Mouse (Mus musculus) left cerebral cortex, postnatal 4 days (tissue): ENCODE data around the gene Tmem151a. TPM values are rescaled to one million over a fixed set of nuclear protein-coding genes. Genes with fewer than 3 reads are reported as not detected.

Experiments used
- DNase-seq: peaks from one replicate; pipeline ENCODE4 v3.0.0-alpha.2; 2022
- intact Hi-C: fragments of 180-260 bp; cut with DNase I; formaldehyde crosslinking; loops from one replicate; pipeline ENCODE4 v1.15.1; 2025
- total RNA-seq, 2 experiments: library from RNA; stranded (reverse); gene quantifications; 2 replicates each; pipeline ENCODE4 v1.2.3; 2021

The Tmem151a gene
- 10 to 100 TPM; 47.7 to 55.3 TPM for total RNA-seq

DNA sequence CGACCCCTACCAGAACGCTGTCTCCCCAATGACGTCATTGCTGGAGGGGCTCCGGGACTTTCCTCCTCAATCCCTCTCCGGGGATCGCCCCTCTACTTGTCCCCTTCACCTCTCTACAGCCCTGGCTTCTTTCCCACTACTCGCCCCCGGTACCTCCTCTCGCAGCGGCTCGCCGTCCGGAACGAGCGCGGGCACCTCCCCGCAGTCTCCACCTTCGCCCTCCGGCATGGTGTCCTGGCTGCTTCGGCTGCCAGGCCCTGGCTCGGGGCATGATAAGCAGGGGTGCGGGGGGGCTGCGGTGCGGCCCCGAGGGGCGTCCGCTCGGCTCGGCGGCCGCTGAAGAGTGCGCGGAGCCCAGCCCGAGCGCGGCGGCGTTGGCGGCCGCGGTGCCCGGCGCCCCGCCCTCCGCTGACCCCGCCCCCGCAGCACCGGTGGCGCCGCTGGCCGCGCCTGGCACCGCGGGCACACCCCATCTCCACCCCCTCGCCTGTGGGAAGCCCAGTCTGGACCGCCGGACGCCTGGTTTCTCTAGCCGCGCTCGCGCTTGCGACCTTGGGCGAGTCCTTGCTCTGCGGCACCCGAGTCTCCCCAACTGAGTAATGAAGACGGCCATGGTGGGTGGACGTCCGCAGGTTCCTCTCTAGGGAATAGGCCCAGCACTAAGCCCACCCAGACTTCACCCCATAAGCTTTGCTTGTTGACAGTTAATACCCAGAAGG lies at the start of gene Tmem151a:
Gene Tmem151a, minus strand, starts transcription at position 387 of the 719 bp plus-strand sequence.
- intact Hi-C loops = no loop called here
- no peak for DNase-seq

DNA sequence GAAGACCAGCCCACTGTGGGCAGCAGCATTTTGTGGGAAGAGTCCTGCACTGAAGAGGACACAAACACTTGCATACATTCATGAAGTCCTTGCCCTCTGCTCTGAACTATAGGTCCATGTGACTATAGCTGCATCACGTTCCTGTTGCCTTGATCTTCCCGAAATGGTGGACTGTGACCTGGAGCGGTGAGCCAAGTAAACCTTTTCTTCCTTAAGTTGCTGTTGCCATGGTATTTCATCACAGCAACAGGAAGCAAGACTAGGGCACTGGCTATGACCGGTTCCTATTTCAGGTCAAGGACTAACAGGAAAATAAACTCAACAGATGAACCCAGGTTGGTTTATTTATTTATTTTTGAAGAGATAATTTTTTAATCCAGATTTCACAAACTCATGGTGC lies 45.9 kb upstream of the Tmem151a start:
- DNase-seq = no peak
- intact Hi-C loops = no loop called here

DNA sequence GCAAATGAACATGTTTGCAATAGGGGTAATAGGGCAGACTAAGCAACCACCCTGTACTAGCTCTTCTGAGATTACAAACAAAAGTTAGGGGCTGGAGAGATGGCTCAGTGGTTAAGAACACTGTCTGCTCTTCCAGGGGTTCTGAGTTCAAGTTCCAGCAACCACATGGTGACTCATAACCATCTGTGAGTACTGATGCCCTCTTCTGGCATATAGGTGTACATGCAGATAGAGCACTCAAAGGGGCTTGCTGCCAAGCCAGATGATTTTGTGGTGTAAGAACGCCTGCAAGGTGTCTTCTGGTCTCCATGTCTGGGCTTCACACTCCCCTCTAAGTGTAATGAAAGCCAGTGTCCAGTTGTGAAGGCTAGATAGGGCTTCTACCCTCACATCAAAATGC lies 44.4 kb upstream of the Tmem151a start:
- intact Hi-C loops = no loop called here
- DNase-seq = no peak

DNA sequence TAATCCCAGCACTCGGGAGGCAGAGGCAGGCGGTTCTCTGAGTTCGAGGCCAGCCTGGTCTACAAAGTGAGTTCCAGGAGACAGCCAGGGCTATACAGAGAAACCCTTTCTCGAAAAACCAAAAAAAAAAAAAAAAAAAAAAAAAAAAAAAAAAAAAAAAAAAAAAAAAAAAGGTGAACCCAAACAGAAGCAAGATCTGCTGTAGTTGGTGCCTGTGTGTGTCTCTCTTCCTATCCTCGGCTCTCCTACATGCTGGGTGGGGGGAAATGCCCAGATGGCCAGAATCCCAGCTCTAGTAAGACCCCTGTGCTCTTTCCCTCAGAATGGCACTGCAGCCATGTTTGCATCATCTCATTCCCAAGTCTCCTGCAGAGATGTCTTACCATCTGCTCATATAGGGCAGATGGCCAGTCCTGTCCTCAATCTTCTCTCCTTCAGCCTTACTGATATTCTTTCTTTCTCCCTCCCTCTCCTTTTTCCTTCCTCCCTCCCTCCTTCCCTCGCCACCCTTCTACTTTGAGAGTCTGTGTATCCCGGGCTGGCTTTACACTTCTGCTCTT lies 38.8 kb upstream of the Tmem151a start:
- intact Hi-C loops = no loop called here
- DNase-seq = peak; percentile 79

GRCm38 (mm10) chr19:5123241-5123640 lies 37.9 kb upstream of the Tmem151a start:
- DNase-seq = no peak
- intact Hi-C loops = no loop called here

GRCm38 (mm10) chr19:5122492-5122891 lies 37.2 kb upstream of the Tmem151a start:
- DNase-seq = no peak
- intact Hi-C loops = no loop called here

DNA sequence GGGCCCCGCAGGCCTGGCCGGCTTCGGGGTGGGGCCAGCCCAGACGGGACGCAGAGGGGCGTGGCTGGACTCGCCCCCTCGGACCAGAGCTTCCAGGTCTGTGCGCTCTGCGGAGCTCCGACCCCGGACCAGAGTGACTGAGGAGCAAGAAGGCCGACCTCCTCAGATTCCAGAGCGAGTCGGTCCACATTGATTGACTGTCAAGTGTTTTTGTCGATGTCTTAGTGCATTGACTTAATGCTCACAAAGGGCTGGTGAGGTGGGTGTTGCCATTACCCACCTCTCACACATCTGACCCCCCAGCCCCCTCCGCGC lies 33.0 kb upstream of the Tmem151a start, which contains the start of gene Klc2:
Gene Klc2, minus strand, starts transcription at position 177 of the 315 bp plus-strand sequence.
- intact Hi-C loops = no loop called here
- DNase-seq = no peak

- intact Hi-C loops = no loop called here
Measured at GRCm38 (mm10) chr19:5117494-5118383, 32.4 kb upstream of the Tmem151a start.

GRCm38 (mm10) chr19:5113783-5114182 lies 28.5 kb upstream of the Tmem151a start:
- intact Hi-C loops = no loop called here
- peak; percentile 74 for DNase-seq

More at GRCm38 (mm10) chr19:5117494-5118383, 32.4 kb upstream of the Tmem151a start:
- DNase-seq = peak; percentile 92

DNA sequence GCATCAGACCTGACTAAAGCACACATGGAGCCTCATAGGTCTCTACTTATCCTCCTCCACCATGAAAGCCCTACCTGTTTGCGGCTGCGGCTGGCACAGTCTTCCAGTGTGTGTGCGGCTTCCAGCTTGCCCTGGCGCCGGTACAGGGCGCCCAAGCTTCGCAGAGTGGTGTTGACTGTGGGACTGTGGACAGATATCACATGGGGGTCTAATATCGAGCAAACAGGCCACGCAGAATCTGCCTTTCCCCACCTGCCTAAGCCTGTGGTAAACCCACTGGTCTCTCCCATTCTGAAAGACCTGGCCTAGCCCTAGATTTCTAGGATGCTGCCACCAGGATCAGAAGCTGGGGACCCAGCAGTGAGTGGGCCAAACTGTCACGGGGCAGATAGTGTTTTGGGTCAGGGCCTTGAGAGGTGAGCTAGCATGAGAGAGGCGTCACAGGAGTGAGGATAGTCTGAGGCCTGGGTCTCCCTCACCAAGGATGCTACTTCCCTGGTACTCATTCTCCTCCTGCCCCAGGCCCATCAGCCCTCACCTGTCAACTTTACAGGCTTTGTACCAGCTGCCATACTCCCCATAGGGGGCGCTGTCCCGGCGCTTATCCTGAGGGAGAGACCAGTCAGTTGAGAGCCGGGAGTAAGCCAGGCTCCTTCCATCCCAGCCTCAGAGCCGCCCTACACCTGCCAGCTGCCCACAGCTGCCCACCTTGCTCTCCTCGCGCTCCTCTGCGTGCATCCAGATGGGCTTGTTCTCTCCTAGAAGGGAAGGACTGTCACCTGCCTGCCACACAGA lies 24.5 kb upstream of the Tmem151a start:
- DNase-seq = peak; percentile 54
- intact Hi-C loops = no loop called here

GRCm38 (mm10) chr19:5108702-5109101 lies 23.4 kb upstream of the Tmem151a start:
- intact Hi-C loops = no loop called here
- DNase-seq = no peak

- intact Hi-C loops = no loop called here
- no peak for DNase-seq
Measured at GRCm38 (mm10) chr19:5108271-5108575, 22.9 kb upstream of the Tmem151a start.

DNA sequence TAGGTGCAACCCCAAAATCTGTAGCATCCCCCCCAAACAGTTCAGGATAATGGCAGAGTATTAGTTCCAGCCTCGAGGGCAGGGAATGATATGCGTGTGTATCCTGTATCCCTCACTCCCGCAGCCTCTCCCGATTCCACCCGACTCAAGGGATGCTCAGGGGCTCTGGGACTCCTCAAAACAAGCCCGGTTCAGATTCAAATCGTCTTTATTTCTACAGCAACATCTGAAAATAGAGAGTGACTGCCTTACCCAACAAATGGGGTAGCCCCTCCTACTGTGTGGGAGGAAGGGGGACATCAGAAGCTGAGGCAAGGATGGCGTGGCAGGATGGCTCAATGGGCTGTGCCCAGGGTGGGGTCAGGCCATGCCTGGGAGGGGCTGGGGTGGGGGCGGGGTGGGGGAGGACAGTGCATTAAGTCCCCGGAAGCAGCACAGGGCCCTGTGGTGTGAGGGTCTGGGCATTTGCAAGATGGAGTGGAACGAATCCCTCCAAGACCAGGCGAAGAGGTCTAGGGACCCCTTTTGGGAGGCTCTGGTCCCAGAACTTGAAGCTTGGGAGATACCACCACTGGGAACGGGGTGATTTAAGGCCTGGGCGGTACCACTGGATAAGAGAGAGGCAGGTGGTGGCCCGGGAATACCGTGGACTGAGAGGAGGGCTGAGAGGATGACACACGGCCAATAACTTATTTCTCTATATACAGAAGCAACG lies 22.4 kb upstream of the Tmem151a start:
- DNase-seq = no peak
- intact Hi-C loops = no loop called here

DNA sequence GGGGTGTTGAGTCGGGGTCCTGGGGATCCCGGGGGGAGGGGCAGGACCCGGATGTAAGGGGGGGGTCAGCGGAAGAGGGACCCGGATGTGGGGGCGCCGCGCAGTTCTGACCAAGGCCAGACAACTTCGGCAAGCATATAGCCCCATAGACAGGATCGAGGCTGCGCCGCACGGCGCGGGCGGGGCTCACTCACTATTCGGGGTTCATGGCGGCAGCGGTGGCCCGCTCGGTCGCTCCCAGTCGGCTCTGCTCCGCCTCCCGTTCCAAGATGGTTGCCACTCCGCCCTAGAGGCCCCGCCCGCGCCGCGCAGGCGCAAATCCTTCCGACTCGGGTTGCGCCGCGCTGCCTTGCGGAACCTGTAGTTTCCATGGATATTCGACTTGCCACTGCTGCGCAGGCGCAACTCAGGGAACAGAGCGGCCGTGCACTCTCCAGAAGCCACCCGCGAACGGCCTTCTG lies 21.4 kb upstream of the Tmem151a start, which contains the start of gene Rab1b:
Gene Rab1b, minus strand, starts transcription at position 342 of the 461 bp plus-strand sequence.
- DNase-seq = peak; percentile 99
- intact Hi-C loops = no loop called here

- intact Hi-C loops = no loop called here
Measured at GRCm38 (mm10) chr19:5106074-5106473, 20.7 kb upstream of the Tmem151a start.

GRCm38 (mm10) chr19:5098363-5099143 lies 13.2 kb upstream of the Tmem151a start, which contains the start of gene Cnih2:
Gene Cnih2, minus strand, starts transcription at chr19:5098521.
- peak; percentile 72 for DNase-seq
- intact Hi-C loops = loop anchor here (5.0 kb wide), 1 partner anchor 39 kb away; no protein-coding TSS in a partner anchor

More at GRCm38 (mm10) chr19:5106074-5106473, 20.7 kb upstream of the Tmem151a start:
- DNase-seq = no peak

GRCm38 (mm10) chr19:5097521-5098362 lies 12.4 kb upstream of the Tmem151a start:
- no peak for DNase-seq
- intact Hi-C loops = loop anchor here (5.0 kb wide), 1 partner anchor 40 kb away; no protein-coding TSS in a partner anchor

GRCm38 (mm10) chr19:5095887-5096474 lies 10.7 kb upstream of the Tmem151a start:
- peak; percentile 68 for DNase-seq
- intact Hi-C loops = loop anchor here (5.0 kb wide), 1 partner anchor 41 kb away; no protein-coding TSS in a partner anchor
